Mouse (Mus musculus) myocyte (in vitro differentiated cells): ENCODE results near the gene Gm42791. TPM values are rescaled to one million over a fixed set of nuclear protein-coding genes. Genes with fewer than 3 reads are reported as not detected.

ENCODE experiments used
- H3K27me3 ChIP-seq: one replicate; pipeline ENCODE4 v1.6.1; 2011; ENCODE audit not compliant: control insufficient read depth, insufficient read depth, insufficient read length
- H3K36me3 ChIP-seq: one replicate; pipeline ENCODE4 v1.6.1; 2011; ENCODE audit not compliant: control insufficient read depth, insufficient read depth
- H3K4me2 ChIP-seq: one replicate; pipeline ENCODE4 v1.6.1; 2011; ENCODE audit warnings: low read depth, control low read depth
- H3K4me3 ChIP-seq: one replicate; pipeline ENCODE4 v1.5.1; 2011; ENCODE audit warnings: mild to moderate bottlenecking, control low read depth, moderate library complexity
- H3K79me2 ChIP-seq: one replicate; pipeline ENCODE4 v1.6.1; 2011; ENCODE audit not compliant: control insufficient read depth, insufficient read depth
- H3ac ChIP-seq: one replicate; pipeline ENCODE4 v1.6.1; 2011; ENCODE audit not compliant: control insufficient read depth, insufficient read length
- CEBPB ChIP-seq: IDR thresholded peaks from 2 replicates; pipeline ENCODE4 v1.6.1; 2011; ENCODE audit warnings: mild to moderate bottlenecking, moderate library complexity; ENCODE audit not compliant: poor library complexity, insufficient read depth, severe bottlenecking
- E2F4 ChIP-seq: IDR thresholded peaks from one replicate; pipeline ENCODE4 v1.6.1; 2011; ENCODE audit warnings: mild to moderate bottlenecking, control low read depth, moderate library complexity; ENCODE audit not compliant: insufficient read depth
- MAX ChIP-seq: IDR thresholded peaks from one replicate; pipeline ENCODE4 v1.6.1; 2011; ENCODE audit warnings: low read depth, mild to moderate bottlenecking, control low read depth
- MYOD1 ChIP-seq, 3 experiments: IDR thresholded peaks; one replicate each; pipeline ENCODE4 v1.6.1; 2011; ENCODE audit warnings: control low read depth in 2 of 3, low read depth in 2 of 3, mild to moderate bottlenecking in 2 of 3, moderate library complexity in 1 of 3; ENCODE audit not compliant: insufficient read length in 2 of 3, control insufficient read depth in 1 of 3
- MYOG ChIP-seq, 3 experiments: IDR thresholded peaks; one replicate each; pipeline ENCODE4 v1.6.1; 2011; ENCODE audit warnings: control low read depth in 2 of 3, low read depth in 2 of 3, mild to moderate bottlenecking in 2 of 3; ENCODE audit not compliant: insufficient read length in 2 of 3, control insufficient read depth in 1 of 3, insufficient read depth in 1 of 3
- POLR2A ChIP-seq: IDR thresholded peaks from one replicate; pipeline ENCODE4 v1.6.1; 2011; ENCODE audit warnings: low read depth, mild to moderate bottlenecking, control low read depth, moderate library complexity; ENCODE audit not compliant: insufficient read length
- POLR2AphosphoS2 ChIP-seq: IDR thresholded peaks from one replicate; pipeline ENCODE4 v1.6.1; 2011; ENCODE audit warnings: low read depth, control low read depth; ENCODE audit not compliant: insufficient read length
- REST ChIP-seq: IDR thresholded peaks from one replicate; pipeline ENCODE4 v1.6.1; 2011; ENCODE audit warnings: mild to moderate bottlenecking, control low read depth, moderate library complexity; ENCODE audit not compliant: insufficient read depth, insufficient read length
- SRF ChIP-seq: IDR thresholded peaks from one replicate; pipeline ENCODE4 v1.6.1; 2011; ENCODE audit warnings: low read depth; ENCODE audit not compliant: control insufficient read depth, insufficient read length
- TCF12 ChIP-seq: IDR thresholded peaks from one replicate; pipeline ENCODE4 v1.6.1; 2011; ENCODE audit warnings: mild to moderate bottlenecking, control low read depth; ENCODE audit not compliant: poor library complexity, insufficient read depth, severe bottlenecking
- TCF3 ChIP-seq: IDR thresholded peaks from one replicate; pipeline ENCODE4 v1.6.1; 2011; ENCODE audit warnings: low read depth, control low read depth; ENCODE audit not compliant: insufficient read length
- USF1 ChIP-seq: IDR thresholded peaks from one replicate; pipeline ENCODE4 v1.6.1; 2011; ENCODE audit warnings: low read depth, mild to moderate bottlenecking, control low read depth, moderate library complexity
- polyA plus RNA-seq: library from polyadenylated mRNA; unstranded; fragments of >200 nt; fragmentation: generic; extraction: Trizol; gene quantifications from one replicate; pipeline ENCODE4 v1.2.1, GENCODE M21; 2012; ENCODE audit warnings: missing spikeins

Gene Gm42791
- polyA plus RNA-seq, 1 experiment = 0.11 TPM

GRCm38 (mm10) chr5:148855047-148855446, 139.9 kb downstream of the Gm42791 start:
- H3K27me3 ChIP-seq = no peaks in the 10 kb centered on the region
- H3K4me2 ChIP-seq = no peak overlapping the region
- H3ac ChIP-seq = no peak overlapping the region
- H3K4me3 ChIP-seq = no peak overlapping the region
- no peaks in the 10 kb centered on the region for H3K36me3 ChIP-seq
- H3K79me2 ChIP-seq = no peaks in the 10 kb centered on the region
- no peak for TF ChIP-seq MYOG (IDR thresholded peaks at IDR 0.05; ENCODE audit: control insufficient read depth in 1 of 3, insufficient read depth in 1 of 3, insufficient read length in 2 of 3, low read depth in 2 of 3)
- TF ChIP-seq TCF3 = no peak
- no peak for TF ChIP-seq POLR2A

DNA sequence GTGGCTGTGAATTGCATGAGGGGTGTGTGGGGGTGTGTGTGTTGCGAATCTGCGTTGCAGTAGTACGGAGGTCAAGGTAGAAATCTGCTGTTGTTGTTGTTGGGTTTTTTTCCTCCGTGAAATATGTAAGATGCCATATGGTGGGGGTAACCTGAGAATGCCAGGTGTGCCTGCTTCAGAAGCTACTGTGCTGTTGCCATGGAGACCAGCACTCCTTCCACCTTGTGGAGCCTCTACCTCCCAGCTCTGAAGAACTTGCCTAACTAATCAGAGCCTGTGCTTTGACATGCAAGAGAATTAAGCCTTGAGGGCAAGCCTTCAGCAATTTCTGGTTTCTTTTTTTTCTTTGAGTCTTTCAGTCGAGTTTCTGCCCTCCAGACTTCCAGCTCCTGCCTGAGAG, 140.8 kb downstream of the Gm42791 start:
- Histone ChIP-seq H3K4me2 (no peak overlapping the region), H3K4me3 (no peak overlapping the region)
- no peak for TF ChIP-seq SRF
- TF ChIP-seq MYOG (IDR thresholded peaks at IDR 0.05; ENCODE audit: control insufficient read depth in 1 of 3, insufficient read depth in 1 of 3, insufficient read length in 2 of 3, low read depth in 2 of 3) = no peak
- no peak for TF ChIP-seq USF1
- TF ChIP-seq TCF12 = no peak
- no peak for TF ChIP-seq CEBPB
- no peak for TF ChIP-seq E2F4
- TF ChIP-seq REST = no peak
- TF ChIP-seq POLR2A = no peak
- no peak for TF ChIP-seq POLR2AphosphoS2
- no peak for TF ChIP-seq MAX
- no peak for TF ChIP-seq TCF3
- no peak for TF ChIP-seq MYOD1 (IDR thresholded peaks at IDR 0.05; ENCODE audit: control insufficient read depth in 1 of 3, insufficient read length in 2 of 3, low read depth in 2 of 3)

DNA sequence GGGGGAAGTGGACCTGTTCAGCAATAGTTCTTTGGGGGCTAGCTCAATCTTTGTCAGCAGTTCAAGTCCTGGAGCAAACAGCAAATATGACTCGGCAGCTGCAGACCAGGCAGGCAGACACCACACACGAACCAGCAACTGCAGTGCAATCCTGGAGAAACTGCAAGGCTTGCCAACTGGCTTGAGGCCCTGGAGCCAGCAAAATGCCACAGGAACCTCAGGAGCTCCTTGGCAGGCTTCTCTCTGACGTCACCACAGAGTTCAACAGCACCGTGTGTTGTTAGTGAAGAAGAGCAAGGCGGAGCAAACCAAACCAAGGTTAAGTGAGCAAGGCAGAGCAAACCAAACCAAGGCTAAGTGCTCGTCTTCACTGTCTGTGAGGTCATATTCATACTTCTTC, 145.4 kb downstream of the Gm42791 start:
- Histone ChIP-seq H3K4me2 (no peak overlapping the region), H3ac (no peak overlapping the region), H3K4me3 (no peak overlapping the region), H3K27me3 (no peaks in the 10 kb centered on the region), H3K79me2 (no peaks in the 10 kb centered on the region), H3K36me3 (no peaks in the 10 kb centered on the region)
- TF ChIP-seq CEBPB (no peak), SRF (no peak), MYOD1 (IDR thresholded peaks at IDR 0.05; ENCODE audit: control insufficient read depth in 1 of 3, insufficient read length in 2 of 3, low read depth in 2 of 3) (no peak), E2F4 (no peak)

More for the DNA sequence above, 140.8 kb downstream of the Gm42791 start:
- Histone ChIP-seq H3K27me3 (no peaks in the 10 kb centered on the region), H3ac (no peak overlapping the region), H3K79me2 (no peaks in the 10 kb centered on the region), H3K36me3 (no peaks in the 10 kb centered on the region)

DNA sequence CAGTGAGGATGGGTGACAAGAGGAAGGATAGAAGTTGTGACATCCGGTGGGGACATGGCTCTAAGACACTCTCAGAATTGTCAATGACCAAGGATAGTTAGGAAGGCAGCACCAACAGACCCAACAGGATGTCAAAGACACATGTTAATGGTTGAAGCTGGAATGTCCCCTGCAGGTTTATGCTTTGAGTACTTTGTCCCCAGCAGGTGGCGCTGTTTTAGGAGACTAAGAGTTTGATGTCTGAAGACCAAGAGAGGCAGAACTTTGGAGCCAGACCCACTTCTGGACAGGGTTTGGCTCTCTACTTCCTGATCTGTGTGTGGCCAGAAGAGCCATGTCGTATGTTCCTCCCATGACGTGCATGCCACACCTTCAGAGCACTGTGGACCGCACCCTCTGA, 147.9 kb downstream of the Gm42791 start:
- no peak overlapping the region for H3K4me3 ChIP-seq
- no peak for TF ChIP-seq CEBPB
- no peak for TF ChIP-seq MAX
- H3K79me2 ChIP-seq = no peaks in the 10 kb centered on the region
- H3K27me3 ChIP-seq = no peaks in the 10 kb centered on the region
- H3K36me3 ChIP-seq = no peaks in the 10 kb centered on the region
- H3ac ChIP-seq = no peak overlapping the region
- no peak overlapping the region for H3K4me2 ChIP-seq

Other genes with a start within 250 kb of the Gm42791 start
- gene Katnal1, start 65.8 kb downstream of the Gm42791 start, polyA plus RNA-seq = 7.6 TPM
- 18.4 TPM for gene Uspl1, start 189.2 kb upstream of the Gm42791 start, polyA plus RNA-seq
- 88.6 TPM for gene Hmgb1, start 189.3 kb upstream of the Gm42791 start, polyA plus RNA-seq